In genomic region chr3:79221296-79222191, GRCm38 (mm10) we compare ENCODE assay signal across 9 mouse cellular contexts.
DNase-seq lines count a peak whose midpoint lies in the region.
"Had no signal": no experiment of that assay in that cellular context is flagged by ENCODE, and none has a peak within 500 bp of the region (broad histone marks: within the 10 kb centered on the region; RNA-seq: fewer than 3 reads in every experiment).

No protein-coding gene starts in this region.

- no peaks in the 10 kb centered on the region for H3K36me3 ChIP-seq in forebrain, embryonic 10.5 days (replicated peaks)
- H3K36me3 ChIP-seq: liver, embryonic 13.5 days had no signal

- peaks cover 32% of the 10 kb centered on the region for H3K4me1 ChIP-seq in brown adipose tissue, adult 24 weeks (ENCODE audit: control insufficient read depth, insufficient read depth, insufficient read length, low read length)
- H3K4me1 ChIP-seq in forebrain, embryonic 10.5 days, result peaks cover 50% of the 10 kb centered on the region

- DNase-seq in heart, adult 18-20 months, result peak; percentile 79 to 85
- no peak for DNase-seq in heart, postnatal 25 days (ENCODE audit: low spot score)
- peak; percentile 49 for DNase-seq in forebrain, embryonic 10.5 days (ENCODE audit: extremely low spot score, low spot score)
- DNase-seq in heart, postnatal 36 days, result peak; percentile 76 to 78
- peak; percentile 77 to 83 for DNase-seq in kidney, postnatal 36 days
- peak; percentile 80 for DNase-seq in lung, postnatal 10 days
- DNase-seq in retina, postnatal 7 days (ENCODE audit: low read depth, low spot score), result peak; percentile 56
- DNase-seq: liver, embryonic 13.5 days had no signal

- H3K27ac ChIP-seq in brown adipose tissue, adult 24 weeks (replicated peaks; ENCODE audit: low read depth, low read length), result peak overlapping the region; percentile 84
- peak overlapping the region; percentile 11; the same call in 1 of the 2 replicates for H3K27ac ChIP-seq in forebrain, embryonic 10.5 days
- H3K27ac ChIP-seq: liver, embryonic 13.5 days had no signal

- WGBS in forebrain, embryonic 10.5 days, result 42% methylated on average over 9 of the region's 9 CpGs

- intact Hi-C loops in heart, postnatal 25 days (cut with DNase I), result loop anchor here (1.0 to 5.0 kb wide), 5 partner anchors 65 to 366 kb away; partner anchors contain the start of genes Fnip2 and Rapgef2
- intact Hi-C loops in heart, postnatal 36 days (cut with DNase I), result loop anchor here (1.0 to 5.0 kb wide), 4 partner anchors 65 to 365 kb away; partner anchors contain the start of gene Rapgef2

- H3K9me3 ChIP-seq in forebrain, embryonic 10.5 days, result no peaks in the 10 kb centered on the region
- H3K9me3 ChIP-seq: liver, embryonic 13.5 days had no signal

- H3K4me3 ChIP-seq in brown adipose tissue, adult 24 weeks (ENCODE audit: insufficient read depth, low read depth, low read length), result no peak overlapping the region
- H3K4me3 ChIP-seq in forebrain, embryonic 10.5 days, result no peak overlapping the region
- H3K4me3 ChIP-seq: liver, embryonic 13.5 days had no signal

- H3K27me3 ChIP-seq in forebrain, embryonic 10.5 days (ENCODE audit: poor library complexity, severe bottlenecking), result no peaks in the 10 kb centered on the region
- H3K27me3 ChIP-seq: liver, embryonic 13.5 days had no signal
